In genomic region chr15:89181561-89182270, GRCm38 (mm10) we compare ENCODE assay signal across 8 mouse cellular contexts. TPM values are rescaled to one million over a fixed set of nuclear protein-coding genes. Genes with fewer than 3 reads are reported as not detected.
DNase-seq lines count a peak whose midpoint lies in the region; ATAC-seq and TF ChIP-seq lines count a peak whose summit lies in the region.

No protein-coding gene starts in this region.

- peaks cover 32% of the 10 kb centered on the region for H3K4me1 ChIP-seq in kidney, postnatal 0 days (replicated peaks; ENCODE audit: insufficient read depth, low read length)
- H3K4me1 ChIP-seq in embryonic facial prominence, embryonic 12.5 days = peaks cover 46% of the 10 kb centered on the region
- peaks cover 55% of the 10 kb centered on the region for H3K4me1 ChIP-seq in hindbrain, embryonic 12.5 days
- peaks cover 48% of the 10 kb centered on the region for H3K4me1 ChIP-seq in midbrain, embryonic 14.5 days (ENCODE audit: control insufficient read depth, insufficient read depth, low read length)

- TF ChIP-seq CTCF in kidney, postnatal 0 days (IDR thresholded peaks at IDR 0.05; ENCODE audit: low read depth) = peak; percentile 45

- no peak overlapping the region for H3K9ac ChIP-seq in kidney, postnatal 0 days (ENCODE audit: low read depth, low read length)
- H3K9ac ChIP-seq in embryonic facial prominence, embryonic 12.5 days = no peak overlapping the region
- no peak overlapping the region for H3K9ac ChIP-seq in hindbrain, embryonic 12.5 days
- H3K9ac ChIP-seq in midbrain, embryonic 14.5 days (replicated peaks; ENCODE audit: low read length) = no peak overlapping the region

- no peaks in the 10 kb centered on the region for H3K9me3 ChIP-seq in kidney, postnatal 0 days (replicated peaks; ENCODE audit: low read length)
- H3K9me3 ChIP-seq in embryonic facial prominence, embryonic 12.5 days = no peaks in the 10 kb centered on the region
- H3K9me3 ChIP-seq in hindbrain, embryonic 12.5 days (replicated peaks) = no peaks in the 10 kb centered on the region
- H3K9me3 ChIP-seq in midbrain, embryonic 14.5 days (ENCODE audit: control insufficient read depth, low read length) = no peaks in the 10 kb centered on the region

- no peak for ATAC-seq in kidney, postnatal 0 days (replicated peaks; ENCODE audit: low FRiP score, low read depth)
- ATAC-seq in embryonic facial prominence, embryonic 12.5 days (ENCODE audit: insufficient number of reproducible peaks, insufficient read depth, low FRiP score, low TSS enrichment) = no peak
- ATAC-seq in hindbrain, embryonic 12.5 days (ENCODE audit: low FRiP score) = no peak
- ATAC-seq in midbrain, embryonic 14.5 days (ENCODE audit: low FRiP score, low TSS enrichment) = no peak
- no peak for ATAC-seq in monocyte, adult 5-6 weeks (replicated peaks; ENCODE audit: insufficient number of reproducible peaks, low FRiP score, low TSS enrichment, poor library complexity, severe bottlenecking)

- peak overlapping the region; percentile 73 for H3K4me2 ChIP-seq in kidney, postnatal 0 days (ENCODE audit: low read length)
- peak overlapping the region; percentile 88 for H3K4me2 ChIP-seq in embryonic facial prominence, embryonic 12.5 days (replicated peaks)
- H3K4me2 ChIP-seq in hindbrain, embryonic 12.5 days (replicated peaks) = peak overlapping the region; percentile 93
- H3K4me2 ChIP-seq in midbrain, embryonic 14.5 days (ENCODE audit: low read length) = peak overlapping the region; percentile 70

- WGBS in kidney, postnatal 0 days = 52% methylated on average over 10 of the region's 10 CpGs
- WGBS in embryonic facial prominence, embryonic 12.5 days = 67% methylated on average over 10 of the region's 10 CpGs
- 82% methylated on average over 10 of the region's 10 CpGs for whole genome bisulfite sequencing in hindbrain, embryonic 12.5 days
- 75% methylated on average over 10 of the region's 10 CpGs for WGBS in midbrain, embryonic 14.5 days

- peak overlapping the region; percentile 93 for H3K27ac ChIP-seq in kidney, postnatal 0 days
- H3K27ac ChIP-seq in embryonic facial prominence, embryonic 12.5 days = no peak overlapping the region; the same call in 1 of the 2 replicates
- H3K27ac ChIP-seq in hindbrain, embryonic 12.5 days = 0 out of 2 replicates have a peak overlapping the region, but pooled peaks have one; percentile 35
- peak overlapping the region; percentile 3; the same call in 1 of the 2 replicates for H3K27ac ChIP-seq in midbrain, embryonic 14.5 days (replicated peaks; ENCODE audit: low read depth, low read length)

- peak overlapping the region; percentile 65; the same call in 1 of the 2 replicates for H3K4me3 ChIP-seq in kidney, postnatal 0 days (replicated peaks; ENCODE audit: low read depth, low read length)
- H3K4me3 ChIP-seq in embryonic facial prominence, embryonic 12.5 days = peak overlapping the region; percentile 88; the same call in 1 of the 2 replicates
- no peak overlapping the region for H3K4me3 ChIP-seq in hindbrain, embryonic 12.5 days
- 0 out of 2 replicates have a peak overlapping the region, but pooled peaks have one; percentile 79 for H3K4me3 ChIP-seq in midbrain, embryonic 14.5 days (replicated peaks; ENCODE audit: low read depth, low read length)

- H3K27me3 ChIP-seq in kidney, postnatal 0 days (ENCODE audit: insufficient read depth, low read length) = no peaks in the 10 kb centered on the region
- no peaks in the 10 kb centered on the region for H3K27me3 ChIP-seq in embryonic facial prominence, embryonic 12.5 days
- H3K27me3 ChIP-seq in hindbrain, embryonic 12.5 days = no peaks in the 10 kb centered on the region
- no peaks in the 10 kb centered on the region for H3K27me3 ChIP-seq in midbrain, embryonic 14.5 days (ENCODE audit: control insufficient read depth, insufficient read depth, low read length)

- DNase-seq in kidney, postnatal 0 days (ENCODE audit: low spot score) = no peak
- DNase-seq in kidney, postnatal 36 days = no peak
- DNase-seq in midbrain, embryonic 14.5 days = no peak
- no peak for DNase-seq in layer of hippocampus, adult 8-10 months (ENCODE audit: low spot score in 2 of 2)
- DNase-seq in left cerebral cortex, adult 11 months (ENCODE audit: low spot score) = no peak

- H3K36me3 ChIP-seq in kidney, postnatal 0 days (ENCODE audit: insufficient read depth, low read length) = no peaks in the 10 kb centered on the region
- H3K36me3 ChIP-seq in embryonic facial prominence, embryonic 12.5 days = peaks cover 12% of the 10 kb centered on the region
- H3K36me3 ChIP-seq in hindbrain, embryonic 12.5 days = peaks cover 20% of the 10 kb centered on the region
- H3K36me3 ChIP-seq in midbrain, embryonic 14.5 days (ENCODE audit: control insufficient read depth, insufficient read depth, low read length) = peaks cover 24% of the 10 kb centered on the region

RNA-seq across cellular contexts. Expression of gene Plxnb2, which starts 1.1 kb away (rescaled TPM):
- polyA plus RNA-seq in kidney, postnatal 0 days (2015; fragmentation: Nextera tagmentation; extraction: Ambion mirVana) = 126 and 130 TPM in 2 replicates
- 169 and 182 TPM in 2 replicates for polyA plus RNA-seq in embryonic facial prominence, embryonic 12.5 days (2016; fragmentation: Nextera tagmentation; extraction: Ambion mirVana)
- polyA plus RNA-seq in hindbrain, embryonic 12.5 days (2016; fragmentation: Nextera tagmentation; extraction: Ambion mirVana) = 167 and 169 TPM in 2 replicates
- 86.4 and 107 TPM in 2 replicates for polyA plus RNA-seq in midbrain, embryonic 14.5 days (2014; fragmentation: Nextera tagmentation; extraction: Ambion mirVana)
- total RNA-seq in monocyte, adult 5-6 weeks (2017) = 145 to 153 TPM (median 153 TPM) in 3 replicates
- total RNA-seq in layer of hippocampus, adult 8-10 months (2022) = 10 to 100 TPM; 54.0 to 78.5 (median 67.5) TPM

RNA-seq across cellular contexts. Expression of gene Dennd6b, which starts 14.6 kb away (rescaled TPM):
- polyA plus RNA-seq in kidney, postnatal 0 days (2015; fragmentation: Nextera tagmentation; extraction: Ambion mirVana) = 10.4 and 11.7 TPM in 2 replicates
- polyA plus RNA-seq in embryonic facial prominence, embryonic 12.5 days (2016; fragmentation: Nextera tagmentation; extraction: Ambion mirVana) = 30.2 and 30.3 TPM in 2 replicates
- polyA plus RNA-seq in hindbrain, embryonic 12.5 days (2016; fragmentation: Nextera tagmentation; extraction: Ambion mirVana) = 54.6 and 57.7 TPM in 2 replicates
- polyA plus RNA-seq in midbrain, embryonic 14.5 days (2014; fragmentation: Nextera tagmentation; extraction: Ambion mirVana) = 85.2 and 117 TPM in 2 replicates
- 2.1 to 3.1 TPM (median 2.7 TPM) in 3 replicates for total RNA-seq in monocyte, adult 5-6 weeks (2017)
- 10 to 100 TPM; 38.9 to 52.1 (median 45.1) TPM for total RNA-seq in layer of hippocampus, adult 8-10 months (2022)

RNA-seq across cellular contexts. Expression of gene Ppp6r2, which starts 29.6 kb away (rescaled TPM):
- 25.9 and 26.8 TPM in 2 replicates for polyA plus RNA-seq in kidney, postnatal 0 days (2015; fragmentation: Nextera tagmentation; extraction: Ambion mirVana)
- 38.9 and 41.9 TPM in 2 replicates for polyA plus RNA-seq in embryonic facial prominence, embryonic 12.5 days (2016; fragmentation: Nextera tagmentation; extraction: Ambion mirVana)
- 62.3 and 65.2 TPM in 2 replicates for polyA plus RNA-seq in hindbrain, embryonic 12.5 days (2016; fragmentation: Nextera tagmentation; extraction: Ambion mirVana)
- polyA plus RNA-seq in midbrain, embryonic 14.5 days (2014; fragmentation: Nextera tagmentation; extraction: Ambion mirVana) = 88.6 and 90.0 TPM in 2 replicates
- total RNA-seq in monocyte, adult 5-6 weeks (2017) = 16.8 to 32.5 TPM (median 19.4 TPM) in 3 replicates
- 100 to 1,000 TPM; 147 to 171 (median 157) TPM for total RNA-seq in layer of hippocampus, adult 8-10 months (2022)

RNA-seq across cellular contexts. Expression of gene Mapk11, which starts 32.3 kb away (rescaled TPM):
- polyA plus RNA-seq in kidney, postnatal 0 days (2015; fragmentation: Nextera tagmentation; extraction: Ambion mirVana) = 7.5 and 9.3 TPM in 2 replicates
- polyA plus RNA-seq in embryonic facial prominence, embryonic 12.5 days (2016; fragmentation: Nextera tagmentation; extraction: Ambion mirVana) = 14.0 and 16.4 TPM in 2 replicates
- polyA plus RNA-seq in hindbrain, embryonic 12.5 days (2016; fragmentation: Nextera tagmentation; extraction: Ambion mirVana) = 39.0 and 41.9 TPM in 2 replicates
- polyA plus RNA-seq in midbrain, embryonic 14.5 days (2014; fragmentation: Nextera tagmentation; extraction: Ambion mirVana) = 23.7 and 27.9 TPM in 2 replicates
- total RNA-seq in monocyte, adult 5-6 weeks (2017) = 4.5 to 6.6 TPM (median 4.6 TPM) in 3 replicates
- total RNA-seq in layer of hippocampus, adult 8-10 months (2022) = 10 to 100 TPM; 21.4 to 27.4 (median 24.8) TPM

RNA-seq across cellular contexts. Expression of gene Mapk12, which starts 41.2 kb away (rescaled TPM):
- polyA plus RNA-seq in kidney, postnatal 0 days (2015; fragmentation: Nextera tagmentation; extraction: Ambion mirVana) = 12.3 and 13.5 TPM in 2 replicates
- polyA plus RNA-seq in embryonic facial prominence, embryonic 12.5 days (2016; fragmentation: Nextera tagmentation; extraction: Ambion mirVana) = 7.5 and 7.6 TPM in 2 replicates
- 10.0 and 11.4 TPM in 2 replicates for polyA plus RNA-seq in hindbrain, embryonic 12.5 days (2016; fragmentation: Nextera tagmentation; extraction: Ambion mirVana)
- 4.1 and 4.6 TPM in 2 replicates for polyA plus RNA-seq in midbrain, embryonic 14.5 days (2014; fragmentation: Nextera tagmentation; extraction: Ambion mirVana)
- total RNA-seq in monocyte, adult 5-6 weeks (2017) = 0.39 to 5.8 TPM (median 3.7 TPM) in 3 replicates
- total RNA-seq in layer of hippocampus, adult 8-10 months (2022) = 1 to 10 TPM; 4.9 to 9.7 (median 7.0) TPM
